Mouse (Mus musculus) testis, postnatal 10 days (tissue): ENCODE results near the gene Dcaf15.
A peak's percentile ranks its signal among the peaks of the same experiment; 100 is the strongest.

Experiments
- DNase-seq: peaks from one replicate; pipeline ENCODE4 v3.0.0; 2021; ENCODE audit warnings: low spot score

Dcaf15 gene

DNA sequence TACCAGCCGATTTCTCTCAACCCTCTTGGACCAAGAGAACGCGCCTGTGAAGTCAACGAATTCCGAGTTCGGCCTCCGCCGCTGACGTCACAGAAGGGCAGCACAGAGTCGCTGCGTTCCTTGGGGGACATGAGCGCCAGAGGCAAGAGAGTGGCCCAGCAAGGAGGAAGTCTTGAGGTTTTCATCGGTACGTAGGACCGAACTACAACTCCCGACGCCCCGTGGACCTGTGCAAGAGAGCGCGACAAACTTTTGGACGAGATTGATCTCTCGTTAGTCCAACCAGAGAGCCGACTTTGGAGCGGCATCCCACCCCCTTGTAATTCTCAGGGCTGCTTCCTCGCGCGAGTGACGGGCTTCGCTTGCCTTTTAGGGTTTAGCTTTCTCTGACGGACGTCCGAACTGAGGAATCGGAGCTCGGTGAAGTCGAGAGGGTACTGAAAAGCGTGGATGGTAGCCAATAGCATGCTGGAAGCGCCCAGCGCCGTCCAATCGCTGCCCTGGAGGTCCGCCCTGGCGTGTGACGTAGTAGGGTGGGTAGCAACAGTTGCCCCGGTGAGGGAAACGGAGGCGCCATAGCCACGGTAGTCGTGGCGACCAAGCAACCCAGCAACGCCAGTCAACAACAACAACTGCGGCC is 38.2 kb downstream of the Dcaf15 start, which contains the start of gene Rfx1:
Rfx1 (plus strand) TSS at position 544 of the 640 bp plus-strand sequence.
- peak; percentile 98 for DNase-seq

DNA sequence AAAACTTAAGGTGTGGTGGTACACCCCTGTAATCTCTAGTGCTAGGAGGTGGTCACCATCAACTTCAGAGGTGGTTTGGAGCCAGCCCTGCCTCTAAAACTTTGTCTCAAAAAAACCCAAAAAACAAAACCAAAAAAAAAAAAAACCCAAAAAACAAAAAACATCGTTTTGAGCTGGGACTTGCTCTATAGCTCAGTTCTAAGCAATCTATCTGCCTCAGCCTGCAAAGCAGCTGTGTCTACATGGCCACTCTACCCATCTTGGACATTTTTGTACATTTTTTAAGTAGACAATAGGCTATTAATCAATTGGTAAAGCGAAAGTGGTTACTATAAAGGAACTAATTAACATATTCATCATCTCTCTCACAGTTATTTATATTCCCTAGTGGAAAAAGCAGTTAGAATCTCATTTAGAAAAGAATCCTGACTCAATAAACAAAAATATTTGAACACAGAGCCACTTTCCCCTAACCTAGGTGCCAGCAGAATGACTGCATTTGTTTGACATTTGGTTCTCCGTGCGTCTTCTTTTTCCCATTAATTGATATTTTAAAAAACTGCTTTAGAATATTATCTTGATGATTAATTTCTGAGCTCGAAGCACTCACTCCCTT is 39.0 kb downstream of the Dcaf15 start:
- DNase-seq, result no peak

GRCm38 (mm10) chr8:84065037-84065436 is 39.5 kb downstream of the Dcaf15 start, which contains the start of gene Gm10643:
Gene Gm10643 (minus strand): TSS chr8:84065137.
- DNase-seq, result no peak

DNA sequence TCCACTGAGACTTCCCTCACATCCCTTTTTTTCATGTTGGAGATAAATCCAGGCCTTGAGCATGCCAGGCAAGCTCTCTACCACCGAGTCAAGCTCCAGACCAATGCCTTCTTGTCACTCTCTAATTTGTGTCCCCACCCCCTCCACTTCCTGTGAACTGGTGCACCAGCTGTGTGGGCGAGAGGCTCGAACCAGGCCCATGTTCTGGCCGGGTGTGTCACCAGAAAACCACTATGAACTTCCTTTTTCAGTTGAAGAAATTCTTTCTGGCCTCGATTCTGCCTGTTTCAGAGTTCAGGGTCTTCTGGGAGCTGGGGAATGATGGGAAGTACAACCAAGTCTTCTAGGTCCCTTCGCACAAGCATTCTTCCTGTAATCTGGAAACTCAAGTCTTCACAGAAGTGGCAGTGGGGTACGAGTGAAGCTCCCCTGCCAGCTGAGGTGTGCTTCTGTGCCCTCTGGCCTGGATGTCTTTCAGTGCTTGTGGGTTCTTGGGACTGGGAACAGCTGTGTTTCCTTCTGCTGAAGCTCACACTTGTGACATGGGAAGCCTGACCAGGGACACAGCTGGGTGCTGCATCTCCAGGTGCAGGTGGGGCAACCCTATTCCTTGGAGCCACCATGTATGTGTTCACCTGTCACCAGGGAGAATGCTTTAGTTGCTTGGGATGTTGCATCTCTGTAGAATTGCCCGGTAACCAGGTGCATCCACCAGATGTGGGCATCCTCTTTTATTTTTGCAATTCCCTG is 40.5 kb downstream of the Dcaf15 start:
- no peak for DNase-seq

- DNase-seq, result no peak
These were observed 44.3 kb downstream of the Dcaf15 start for GRCm38 (mm10) chr8:84060245-84060644.

DNA sequence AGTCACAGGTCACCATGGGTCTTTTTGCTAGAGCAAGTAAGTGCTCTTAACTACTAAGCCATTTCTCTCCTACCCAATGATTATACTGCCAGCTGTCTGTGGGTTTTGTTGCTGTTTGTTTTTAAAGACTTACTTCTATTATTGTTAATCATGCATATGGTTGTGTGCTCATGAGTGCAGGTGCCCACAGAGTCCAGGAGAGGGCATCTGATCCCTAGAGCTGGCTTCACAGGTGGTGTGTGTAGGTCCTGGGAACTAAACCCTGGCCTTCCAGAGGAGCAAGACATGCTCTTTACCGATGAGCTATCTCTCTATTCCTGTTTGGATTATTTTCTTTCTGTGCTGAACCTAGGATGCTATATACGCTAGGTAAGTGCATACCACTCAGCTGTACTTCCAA is 45.3 kb downstream of the Dcaf15 start:
- DNase-seq, result no peak

GRCm38 (mm10) chr8:84057827-84058226 is 46.7 kb downstream of the Dcaf15 start:
- DNase-seq, result no peak

- no peak for DNase-seq
These were observed 51.3 kb downstream of the Dcaf15 start for GRCm38 (mm10) chr8:84053229-84053628.

DNA sequence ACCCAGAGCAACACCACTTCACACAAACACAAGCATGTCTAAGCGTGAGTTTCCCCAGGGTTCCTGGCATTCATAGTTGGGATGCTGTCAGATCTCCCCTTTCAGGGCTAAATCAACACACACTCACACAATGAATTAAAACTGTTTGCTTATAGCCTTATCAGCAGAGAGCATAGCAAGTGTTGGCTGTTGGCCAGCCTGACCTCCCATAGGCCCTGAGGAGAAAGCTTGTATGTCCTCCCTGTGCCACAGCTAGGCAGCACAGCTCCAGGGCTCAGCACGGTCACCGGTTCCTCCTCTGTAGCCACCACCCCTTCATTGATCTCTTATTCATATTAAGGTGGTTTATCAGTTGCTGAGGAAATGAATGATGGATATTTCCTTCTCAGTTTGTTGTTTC is 51.8 kb downstream of the Dcaf15 start:
- no peak for DNase-seq

DNA sequence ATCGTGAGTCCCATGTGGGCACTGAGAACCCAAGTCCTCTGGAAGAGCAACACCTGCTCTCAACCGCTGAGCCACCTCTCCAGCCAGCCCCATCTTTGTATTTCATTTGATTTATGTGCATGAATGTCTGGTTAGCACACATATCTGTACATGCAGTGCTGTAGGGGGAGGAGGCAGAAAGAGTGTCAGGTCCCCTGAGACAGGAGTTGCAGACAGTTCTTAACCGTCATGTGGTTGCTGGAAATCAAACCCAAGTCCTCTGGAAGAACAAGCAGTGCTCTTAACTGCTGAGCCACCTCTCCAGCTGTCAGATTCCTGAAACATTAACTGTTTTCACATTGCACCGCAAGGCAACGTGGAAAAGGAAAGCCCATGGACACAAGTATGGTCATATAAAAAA is 56.4 kb downstream of the Dcaf15 start:
- DNase-seq, result no peak
